Mouse (Mus musculus) liver, postnatal 0 days (tissue): Measurements from ENCODE around the gene Bex3.

Source experiments
- CTCF ChIP-seq: sonication (generic); IDR thresholded peaks from 2 replicates; pipeline ENCODE4 v1.5.1; 2016; ENCODE audit warnings: antibody characterized with exemption, low read depth
- EP300 ChIP-seq: IDR thresholded peaks from 2 replicates; pipeline ENCODE4 v1.6.1; 2016; ENCODE audit warnings: antibody characterized with exemption, low read depth, mild to moderate bottlenecking

DNA sequence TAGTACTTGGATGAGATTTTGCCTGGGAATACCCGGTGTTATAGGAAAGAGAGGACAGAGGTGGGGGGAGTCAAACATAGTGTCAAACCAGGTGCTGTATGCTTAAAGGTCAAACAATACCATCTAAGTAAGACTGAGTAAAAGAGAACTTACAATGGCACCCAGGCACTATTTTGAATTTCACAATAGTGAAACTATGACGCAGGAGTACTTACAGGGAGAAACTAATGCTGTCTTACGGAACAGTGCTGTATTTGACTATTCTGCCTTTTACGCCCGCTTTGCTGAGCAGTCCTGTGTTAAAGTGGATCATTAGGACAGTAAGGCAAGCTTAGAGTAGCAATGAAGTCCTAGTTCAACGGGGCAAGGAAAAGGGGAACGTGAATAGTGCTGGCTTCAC is 7.5 kb downstream of the Bex3 start:
- TF ChIP-seq EP300 (no peak), CTCF (no peak)
